Mouse (Mus musculus) bone marrow macrophage, adult 2 months (primary cell): Measurements from ENCODE around the gene C730034F03Rik.

Experiments
- CTCF ChIP-seq: IDR thresholded peaks from 2 replicates; pipeline ENCODE4 v1.5.1; 2012; ENCODE audit warnings: low read depth, mild to moderate bottlenecking, low read length, moderate library complexity
- POLR2A ChIP-seq: IDR thresholded peaks from 2 replicates; pipeline ENCODE4 v1.6.1; 2012; ENCODE audit warnings: mild to moderate bottlenecking, low read depth, low read length, borderline replicate concordance

GRCm38 (mm10) chr15:89431271-89431670, 1.9 kb downstream of the C730034F03Rik start:
- TF ChIP-seq CTCF (no peak), POLR2A (no peak)
